Mouse (Mus musculus) thymus, adult 18-20 months (tissue): Measurements from ENCODE around the gene Dleu7.

Source experiments
- DNase-seq, 2 experiments: peaks; one replicate each; pipeline ENCODE4 v3.0.0; 2022; ENCODE audit warnings: mixed read lengths in 2 of 2

Gene Dleu7

DNA sequence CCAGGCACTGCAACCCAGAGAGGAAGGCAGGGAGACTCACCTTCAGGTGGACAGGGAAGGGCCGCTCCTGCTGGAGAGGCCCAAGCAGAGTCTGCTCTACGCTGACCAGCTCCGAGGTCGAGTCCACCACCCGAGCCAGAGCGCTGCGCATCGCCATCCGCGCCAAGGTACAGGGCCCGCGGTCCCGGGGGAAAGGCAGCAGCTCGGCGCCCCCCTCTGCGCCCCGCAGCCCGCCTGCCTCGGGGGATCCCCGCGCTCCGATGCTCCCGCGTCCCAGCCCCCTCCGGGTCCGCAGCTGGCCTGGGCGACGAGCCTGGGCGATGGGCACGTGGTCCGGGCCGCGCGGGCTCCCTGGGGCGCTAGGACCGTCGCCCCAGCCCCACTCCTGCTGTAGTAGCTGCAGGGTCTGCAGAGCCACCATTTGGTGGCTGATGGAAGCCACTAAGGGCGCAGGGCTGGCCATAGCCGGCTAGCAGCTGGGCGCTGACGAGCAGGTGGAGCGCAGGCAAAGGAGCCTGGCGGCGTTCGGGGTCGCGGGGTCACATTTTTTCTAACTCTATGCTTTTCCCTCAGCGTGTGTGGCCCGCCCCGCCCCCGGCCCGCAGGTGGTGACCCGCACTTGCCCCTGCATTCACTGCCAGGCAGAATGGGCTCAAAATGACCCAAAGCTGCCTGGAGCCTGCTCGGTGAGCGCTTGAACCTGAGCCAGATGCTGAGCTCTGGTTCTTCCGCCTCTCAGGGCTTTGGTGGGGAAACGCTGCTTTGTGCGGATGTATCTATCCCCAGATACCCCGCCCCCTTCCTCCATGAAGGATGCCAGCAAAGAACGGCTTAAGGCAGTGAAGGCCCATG is at the start of gene Dleu7, which contains the start of gene Rnaseh2b:
Gene Dleu7 (minus strand): TSS at position 560 of the 852 bp plus-strand sequence.
Gene Rnaseh2b (plus strand): TSS at position 102 of the 852 bp plus-strand sequence.
- DNase-seq = peak; percentile 36 to 51

DNA sequence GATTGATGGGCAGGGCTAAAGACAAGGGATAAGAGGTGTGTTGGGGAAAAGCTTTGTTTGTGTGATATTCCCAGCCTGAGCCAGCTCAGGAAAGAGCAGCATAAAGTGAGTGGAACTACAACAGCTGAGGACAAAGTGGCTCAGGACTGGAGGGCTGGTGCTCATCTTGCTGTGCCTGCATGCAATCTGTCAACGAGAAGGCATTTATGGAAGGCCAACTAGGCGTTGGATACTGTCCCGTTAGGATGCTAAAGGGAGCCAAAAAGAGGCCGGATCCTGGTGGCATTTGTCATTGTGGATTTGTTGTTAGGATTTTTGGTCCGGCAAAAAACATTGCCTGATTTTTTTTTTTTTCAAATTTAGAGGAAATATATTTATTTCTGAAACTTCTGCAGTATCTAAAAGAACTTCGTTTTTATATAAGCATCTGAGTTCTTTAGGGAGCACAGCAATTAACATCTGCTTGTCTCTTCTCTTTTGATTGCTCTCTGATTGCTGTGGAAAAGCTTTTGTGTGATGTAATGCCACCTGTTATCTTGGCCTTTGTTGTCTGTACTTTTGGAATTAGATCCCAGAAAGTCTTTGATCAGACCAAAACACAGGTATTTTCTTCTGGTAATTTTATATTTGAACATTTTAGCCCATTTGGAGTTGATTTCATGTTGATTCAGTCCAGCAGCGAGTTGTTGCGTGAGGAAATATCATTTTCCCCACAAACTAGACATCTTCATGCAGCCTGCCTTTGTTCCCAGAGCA is 49.2 kb upstream of the Dleu7 start:
- no peak for DNase-seq

DNA sequence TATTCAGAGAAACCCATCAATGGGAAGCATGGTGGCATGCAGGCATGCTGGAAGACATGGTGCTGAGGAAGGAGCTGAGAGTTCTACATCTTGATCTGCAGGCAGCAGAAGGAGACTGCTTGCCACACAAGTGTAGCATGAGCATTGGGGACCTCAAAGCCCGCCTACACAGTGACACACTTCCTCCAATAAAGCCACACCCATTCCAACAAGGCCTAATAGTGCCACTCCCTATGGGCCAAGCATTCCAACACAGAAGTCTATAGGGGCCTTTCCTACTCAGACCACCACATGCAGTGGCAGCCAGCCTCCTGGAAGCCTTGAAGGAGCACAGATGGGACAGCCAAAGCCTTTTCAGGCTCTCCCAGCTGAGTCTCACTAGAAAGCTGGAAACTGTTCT is 46.3 kb upstream of the Dleu7 start:
- DNase-seq = no peak

DNA sequence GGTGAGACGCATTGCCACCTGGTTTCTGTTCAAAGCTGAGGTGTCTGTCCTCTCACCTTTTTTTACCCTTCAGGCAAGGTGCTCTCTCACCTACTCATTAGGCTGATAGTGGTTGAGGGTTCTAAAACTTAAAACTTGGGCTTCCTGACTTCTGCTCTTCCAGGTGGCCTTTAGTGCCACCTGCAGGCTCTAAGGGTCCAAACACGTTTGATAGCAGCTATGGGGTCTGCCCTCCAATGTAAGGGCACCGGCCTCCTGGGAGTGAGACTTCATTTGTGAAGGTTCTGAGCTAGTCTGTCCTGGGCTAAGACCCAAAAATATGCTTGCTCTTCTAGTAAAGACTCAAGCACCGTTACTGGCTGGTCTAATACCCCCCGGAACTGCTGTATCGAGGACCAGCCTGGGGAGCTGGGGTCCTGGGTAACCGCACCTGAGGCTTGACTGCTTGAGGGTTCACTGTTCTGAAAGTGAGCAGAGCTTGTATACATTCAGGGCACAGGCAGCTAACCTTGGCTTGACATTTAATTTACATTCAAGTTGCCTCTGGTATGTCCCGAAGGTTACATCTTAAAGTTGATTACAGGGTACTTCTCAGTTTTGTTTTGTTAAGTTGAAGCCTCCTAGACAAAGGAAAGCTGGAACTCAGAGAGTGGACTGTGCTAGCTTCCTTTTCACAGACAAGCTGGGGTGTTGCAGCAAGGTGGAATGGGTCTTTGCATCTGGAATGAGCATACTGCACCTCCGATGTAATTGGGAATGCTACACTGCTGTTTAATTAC is 41.3 kb upstream of the Dleu7 start:
- DNase-seq = no peak

DNA sequence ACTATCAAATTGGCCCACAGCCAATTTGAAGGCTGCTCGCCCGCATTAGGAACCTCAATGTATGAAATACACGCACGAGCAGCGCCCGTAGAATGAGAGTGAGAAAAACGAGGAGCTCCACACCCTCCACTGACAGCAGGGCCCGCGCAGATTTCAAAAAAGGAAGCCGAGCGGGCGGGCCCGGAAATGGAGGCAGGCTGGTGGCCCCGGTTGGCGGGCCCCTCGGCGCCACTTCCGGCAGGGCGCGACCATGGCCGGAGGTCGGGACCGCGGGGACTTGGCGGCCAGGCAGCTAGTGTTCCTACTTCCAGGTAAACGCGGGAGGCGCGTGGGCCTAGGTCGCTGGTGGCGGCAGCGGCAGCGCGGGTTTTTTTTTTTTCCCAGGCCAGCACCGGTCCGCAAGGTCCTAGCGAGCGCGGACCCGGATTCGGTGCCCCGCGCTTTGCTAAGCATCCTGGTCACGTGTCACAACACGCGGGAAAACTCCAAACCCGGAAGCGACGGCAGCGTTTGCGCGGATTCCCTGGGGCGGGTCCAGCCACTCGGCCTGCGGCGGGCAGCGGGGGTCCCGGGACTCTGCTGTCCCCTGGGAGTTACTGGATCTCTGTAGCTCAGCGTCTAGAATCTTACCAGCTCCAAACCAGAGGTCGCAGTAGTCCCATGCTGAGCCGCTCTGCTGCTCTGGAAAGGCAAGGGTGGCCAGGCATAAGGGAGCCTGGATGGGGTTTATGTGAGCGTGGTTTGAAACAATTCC is 39.2 kb upstream of the Dleu7 start:
- peak; percentile 73 to 79 for DNase-seq

DNA sequence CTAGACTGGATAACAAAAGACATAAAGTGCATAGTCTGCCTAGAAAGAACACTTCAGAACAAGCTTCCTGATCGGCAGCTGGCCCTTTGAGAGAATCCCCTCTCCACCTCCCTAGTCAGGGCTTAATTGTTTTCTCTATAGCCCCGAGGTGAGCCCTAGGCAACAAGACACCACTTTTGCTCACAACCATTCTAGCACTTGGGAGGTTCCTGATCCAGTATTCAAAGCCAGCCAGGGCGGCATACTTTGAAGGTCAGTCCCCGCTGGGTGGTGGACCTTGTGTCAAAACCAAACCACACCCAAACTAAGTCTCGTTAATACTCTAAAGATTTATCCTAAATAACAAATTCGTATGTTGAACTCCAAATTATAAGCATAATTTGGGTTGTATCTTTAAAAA is 38.6 kb upstream of the Dleu7 start:
- DNase-seq = no peak

DNA sequence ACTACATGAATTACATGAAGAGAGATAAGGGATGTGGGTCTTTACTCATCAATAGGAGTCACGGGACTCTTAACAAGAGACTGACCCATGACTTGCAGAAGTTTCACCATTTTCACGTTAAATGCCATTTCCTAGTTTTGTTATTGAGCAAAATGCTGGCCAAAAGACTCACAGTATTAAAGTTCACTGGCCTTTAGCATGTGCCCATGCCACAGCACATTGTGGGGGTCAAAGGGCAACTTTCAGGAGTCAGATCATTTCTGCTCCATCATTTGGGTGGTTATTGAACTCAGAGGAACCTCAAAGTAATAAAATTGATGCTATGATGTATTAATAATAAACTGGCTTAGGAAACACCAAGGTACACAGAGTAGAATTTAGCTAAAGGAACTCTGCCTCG is 36.8 kb upstream of the Dleu7 start:
- no peak for DNase-seq

DNA sequence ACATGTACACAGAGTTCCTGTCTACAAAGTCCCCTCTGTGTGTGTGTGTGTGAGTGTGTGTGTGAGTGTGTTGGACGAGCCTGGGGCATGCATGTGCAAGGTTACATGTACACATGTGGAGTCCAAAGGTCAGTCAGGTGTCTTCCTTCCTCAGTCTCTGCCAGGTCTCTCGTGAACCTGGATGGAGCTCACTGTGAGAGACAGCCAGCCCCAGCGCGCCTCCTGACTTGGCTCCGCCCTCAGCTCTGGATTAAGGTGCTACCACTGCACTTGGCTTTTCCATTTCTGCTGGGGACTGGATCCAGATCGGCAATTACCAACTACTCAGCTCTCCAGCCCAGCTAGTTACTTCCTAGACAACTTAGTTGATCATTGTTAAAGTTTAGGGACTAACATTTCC is 35.8 kb upstream of the Dleu7 start:
- DNase-seq = no peak

DNA sequence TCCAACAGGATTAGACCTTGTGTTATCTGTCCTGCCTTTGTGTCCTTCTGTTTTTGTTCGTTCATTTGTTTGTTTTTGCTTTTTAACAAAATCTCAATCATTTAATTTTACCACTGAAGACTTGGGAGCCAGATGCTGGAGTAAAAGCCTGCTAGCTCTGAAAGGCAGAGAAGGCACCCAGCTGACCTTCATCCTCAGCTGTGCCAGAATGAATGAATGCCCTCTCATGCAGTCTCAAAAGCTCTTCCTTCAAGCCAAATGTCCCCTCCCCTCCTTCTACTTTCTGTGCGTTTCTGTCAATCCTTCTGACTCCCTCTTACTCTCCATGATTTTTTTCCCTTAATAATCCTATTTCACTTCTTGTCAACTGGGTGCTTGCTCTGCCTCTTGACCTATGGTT is 34.3 kb upstream of the Dleu7 start:
- DNase-seq = no peak

DNA sequence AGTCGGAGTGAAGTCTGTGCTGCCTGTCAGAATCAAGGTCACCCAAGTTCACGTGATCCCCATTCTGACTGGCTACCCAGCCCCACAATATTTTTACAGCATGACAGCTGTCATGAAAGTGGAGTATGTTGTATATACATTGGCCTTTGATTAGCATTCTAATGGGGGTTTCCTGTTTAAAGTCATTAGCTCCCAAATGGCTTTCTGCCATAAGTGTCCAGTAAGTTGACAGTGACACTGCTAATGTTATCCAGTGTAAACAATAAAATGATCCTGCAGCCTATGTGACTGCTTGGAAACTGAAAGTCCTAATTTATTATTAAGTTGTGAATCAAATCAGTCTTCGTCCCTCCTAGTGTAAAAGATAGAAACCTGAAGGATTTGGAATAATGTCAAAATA is 33.2 kb upstream of the Dleu7 start:
- no peak for DNase-seq

DNA sequence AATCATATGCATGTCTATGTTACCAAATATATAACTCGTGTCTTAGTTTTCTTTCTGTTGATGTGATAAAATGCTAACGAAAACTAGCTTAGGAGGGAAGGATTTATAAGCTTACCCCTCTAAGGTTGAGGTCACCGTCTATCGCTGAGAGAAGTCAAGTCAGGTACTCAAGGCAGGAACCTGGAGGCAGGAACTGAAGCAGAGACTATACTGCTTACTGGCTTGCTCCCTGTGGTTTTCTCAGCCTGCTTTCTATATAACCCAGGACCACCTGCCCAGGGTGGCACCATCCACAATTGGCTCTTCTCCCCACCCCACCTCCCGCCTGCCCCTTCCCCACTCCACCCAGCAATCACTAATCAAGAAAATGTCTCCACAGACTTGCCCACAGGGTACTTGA is 32.1 kb upstream of the Dleu7 start:
- DNase-seq = no peak

DNA sequence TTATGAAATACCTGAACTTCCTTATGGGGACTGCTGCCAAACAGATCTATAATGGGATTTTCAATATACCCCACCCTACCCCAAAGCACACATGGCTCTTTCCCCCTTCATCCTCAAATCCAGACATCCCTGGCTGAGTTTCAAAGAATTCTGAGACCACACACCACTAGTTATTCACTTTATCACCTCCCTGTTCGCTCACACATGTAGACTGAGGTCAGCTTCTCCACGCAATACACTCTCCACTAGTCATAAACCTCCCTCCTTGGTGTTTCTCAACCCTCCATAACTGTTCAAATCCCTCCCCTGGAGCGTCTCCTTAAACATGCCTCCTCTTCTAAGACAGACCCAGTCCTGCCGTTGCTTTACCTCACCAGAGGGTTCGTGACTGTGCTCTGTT is 30.6 kb upstream of the Dleu7 start:
- DNase-seq = no peak

DNA sequence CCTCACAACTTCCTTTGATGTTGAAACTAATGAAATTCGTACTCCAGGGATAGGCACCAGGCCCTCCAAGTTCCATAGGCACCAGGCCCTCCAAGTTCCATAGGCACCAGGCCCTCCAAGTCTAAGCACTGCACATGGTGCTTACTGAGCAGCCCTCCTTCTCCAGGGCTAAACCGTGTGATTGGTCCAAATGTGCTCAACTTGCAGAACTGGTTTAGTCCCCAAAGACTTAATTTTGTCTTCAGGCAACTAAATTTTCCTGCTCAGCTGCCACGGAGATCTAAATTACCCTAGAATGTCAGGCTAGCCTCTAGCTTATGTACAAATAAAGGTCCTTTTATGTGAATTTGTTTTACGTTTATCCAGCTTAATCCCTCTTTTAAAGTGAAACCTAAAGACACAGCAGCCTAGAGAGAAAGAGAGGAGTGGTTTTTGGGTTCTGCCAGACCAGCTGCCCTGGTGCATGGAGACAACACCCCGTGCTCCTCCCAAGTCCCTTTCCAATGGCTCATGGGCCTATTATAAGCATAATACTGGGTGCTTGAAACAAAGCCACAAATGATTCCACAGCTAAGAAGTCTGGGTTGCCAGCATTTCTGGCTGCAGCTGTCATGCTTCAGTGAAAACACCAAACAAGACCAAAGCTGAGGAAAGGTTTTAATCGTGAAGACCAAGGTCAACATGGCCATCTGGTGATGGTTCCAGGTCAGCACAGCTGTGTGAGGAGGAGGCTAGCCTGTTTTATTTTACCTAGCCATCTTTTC is 29.9 kb upstream of the Dleu7 start:
- DNase-seq = no peak

DNA sequence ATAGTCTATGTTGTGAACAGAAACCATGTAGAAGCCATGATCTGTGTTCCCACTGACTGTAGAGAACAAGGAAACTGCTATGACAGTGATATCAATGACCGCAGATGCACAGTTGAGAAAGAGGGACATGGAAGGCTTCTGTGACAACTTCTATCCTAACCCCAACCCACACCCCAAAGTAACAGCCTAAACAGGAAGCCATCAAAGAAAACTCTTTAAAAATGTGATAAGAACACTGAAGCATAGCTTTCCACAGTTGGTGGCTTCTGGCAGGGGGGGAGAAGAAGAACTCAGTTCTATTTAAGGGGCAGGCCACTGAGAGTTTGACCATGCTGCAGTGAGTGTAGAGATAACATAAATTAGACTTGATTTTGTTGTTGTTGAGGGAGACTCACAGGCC is 18.8 kb upstream of the Dleu7 start:
- no peak for DNase-seq

DNA sequence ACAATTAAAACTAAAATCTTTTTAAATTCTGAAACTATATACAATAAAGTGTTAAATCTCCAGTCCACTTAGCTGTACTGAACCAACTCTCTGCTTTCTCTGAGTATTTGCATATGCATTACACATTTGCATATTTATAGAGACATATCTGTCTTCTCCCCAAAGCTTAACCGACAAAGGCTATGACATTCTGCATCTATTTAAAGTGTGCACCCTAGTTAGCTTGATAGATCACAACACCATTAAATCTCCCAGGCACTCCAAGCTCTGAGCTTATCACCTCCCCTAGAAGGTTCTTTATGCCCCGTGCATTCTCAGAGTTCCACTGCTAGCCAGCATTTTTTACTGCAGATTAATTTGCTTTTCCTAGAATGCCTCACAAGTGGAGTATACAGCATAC is 16.2 kb upstream of the Dleu7 start:
- no peak for DNase-seq

DNA sequence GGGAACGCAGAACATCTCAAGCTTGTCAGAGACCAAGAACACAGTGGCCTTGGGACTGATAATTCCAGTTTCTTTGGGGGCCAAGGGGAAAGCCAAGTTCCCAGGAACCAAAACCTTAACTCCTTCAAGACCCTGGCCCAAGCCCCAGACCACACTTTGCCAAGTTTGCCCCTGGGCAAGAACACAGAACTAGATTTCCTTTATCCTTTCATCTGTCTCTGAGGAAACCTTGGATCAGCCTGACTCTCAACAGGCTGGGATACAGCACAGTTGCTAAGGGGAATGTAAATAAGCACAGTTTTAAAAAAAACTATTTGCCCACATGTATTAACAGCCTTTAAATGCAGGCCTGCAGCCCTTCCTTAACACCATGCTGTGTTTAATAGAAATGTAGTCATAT is 14.7 kb upstream of the Dleu7 start:
- no peak for DNase-seq

DNA sequence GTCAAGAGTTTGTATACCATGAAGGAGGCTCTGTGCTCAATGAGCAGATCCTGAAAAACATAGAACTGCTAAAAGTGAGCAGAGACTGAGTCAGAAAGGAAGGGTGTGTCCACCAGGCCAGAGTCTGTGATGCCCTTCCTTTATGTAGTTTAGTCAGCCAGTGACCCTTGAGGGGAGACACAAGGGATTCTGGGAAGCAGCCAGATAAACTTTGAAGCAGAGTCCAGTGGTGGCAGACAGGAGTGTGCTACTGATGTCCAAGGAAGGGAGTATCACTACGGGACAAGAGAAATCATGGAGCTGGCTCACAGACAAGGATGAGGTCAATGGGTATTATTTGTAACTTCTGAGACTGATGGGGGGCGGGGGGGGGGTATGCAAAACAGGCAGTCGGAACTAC is 7.2 kb upstream of the Dleu7 start:
- no peak for DNase-seq

DNA sequence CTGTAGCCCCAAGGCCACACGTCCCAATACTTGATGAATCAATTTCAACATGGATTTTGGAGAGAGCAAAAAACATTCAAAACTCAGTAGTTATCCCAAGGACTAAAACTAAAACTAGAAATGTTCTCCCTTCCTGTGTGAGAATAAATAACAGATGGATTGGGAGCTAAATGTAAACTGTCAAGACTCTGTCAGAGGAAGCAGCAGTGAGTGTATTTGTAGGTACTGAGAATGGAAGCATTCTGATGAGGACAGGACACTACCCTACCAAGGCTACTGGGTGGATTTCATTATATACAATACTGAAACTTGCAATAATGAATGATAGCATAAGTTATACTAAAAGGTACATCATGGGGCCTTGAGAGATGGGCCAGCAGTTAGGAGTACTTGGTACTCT is 6.0 kb upstream of the Dleu7 start:
- DNase-seq = no peak

DNA sequence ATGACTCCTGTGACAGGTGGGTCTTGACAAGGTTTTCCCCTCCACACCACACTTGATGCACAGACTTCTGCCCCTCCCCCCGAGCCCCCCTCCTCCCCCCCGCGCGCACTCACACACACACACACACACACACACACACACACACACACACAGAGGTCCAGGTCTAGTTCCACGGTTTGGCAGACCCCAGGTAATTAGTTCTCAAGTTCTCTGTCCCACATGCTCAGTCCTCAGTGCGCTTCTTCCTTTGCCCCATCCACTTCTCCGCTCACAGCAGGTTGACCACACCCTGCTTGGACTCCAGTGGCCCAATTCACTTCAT is 720 bp downstream of the Dleu7 start:
- DNase-seq = no peak

DNA sequence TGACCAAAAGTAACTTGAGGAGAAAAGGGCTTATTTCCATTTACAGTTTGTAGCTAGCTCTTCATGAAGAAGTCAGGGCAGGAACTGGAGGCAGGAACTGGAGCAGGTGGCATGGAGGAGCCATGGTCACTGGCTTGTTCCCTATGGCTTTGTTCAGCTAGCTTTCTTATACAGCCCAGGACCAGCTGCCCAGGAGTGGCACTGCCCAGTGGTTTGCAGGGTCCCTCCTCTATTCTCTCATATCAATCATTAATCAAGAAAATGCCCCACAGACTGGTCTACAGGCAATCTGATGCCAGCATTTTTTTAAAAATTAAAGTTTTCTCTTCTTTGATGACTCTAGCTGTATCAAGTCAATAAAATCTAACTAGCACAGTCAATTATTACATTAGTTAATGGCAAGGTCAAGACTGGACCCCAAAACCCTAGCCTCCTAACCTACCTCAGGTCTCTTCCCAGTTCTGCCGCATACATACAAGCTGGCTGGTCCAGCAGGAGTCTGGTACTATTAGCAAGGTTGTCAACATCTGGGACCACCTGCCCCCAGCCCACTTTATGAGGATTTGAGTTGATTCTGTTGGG is 1.4 kb downstream of the Dleu7 start:
- no peak for DNase-seq

DNA sequence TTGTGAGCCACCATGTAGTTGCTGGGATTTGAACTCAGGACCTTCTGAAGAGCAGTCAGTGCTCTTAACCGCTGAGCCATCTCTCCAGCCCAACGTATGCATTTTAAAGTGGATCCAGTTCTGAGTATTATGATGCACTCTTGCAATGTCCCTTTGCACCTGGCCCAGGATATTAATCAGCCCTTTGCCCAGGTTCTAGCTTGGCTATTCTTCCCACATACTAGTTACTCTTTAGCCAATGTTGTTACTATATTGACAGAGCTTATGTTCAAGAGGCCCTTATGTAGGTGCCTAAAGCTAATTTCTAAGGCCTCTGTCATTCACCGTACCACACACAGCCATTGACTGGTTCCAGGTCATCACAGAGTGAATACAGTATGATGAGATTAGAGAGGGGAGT is 4.1 kb downstream of the Dleu7 start:
- no peak for DNase-seq

DNA sequence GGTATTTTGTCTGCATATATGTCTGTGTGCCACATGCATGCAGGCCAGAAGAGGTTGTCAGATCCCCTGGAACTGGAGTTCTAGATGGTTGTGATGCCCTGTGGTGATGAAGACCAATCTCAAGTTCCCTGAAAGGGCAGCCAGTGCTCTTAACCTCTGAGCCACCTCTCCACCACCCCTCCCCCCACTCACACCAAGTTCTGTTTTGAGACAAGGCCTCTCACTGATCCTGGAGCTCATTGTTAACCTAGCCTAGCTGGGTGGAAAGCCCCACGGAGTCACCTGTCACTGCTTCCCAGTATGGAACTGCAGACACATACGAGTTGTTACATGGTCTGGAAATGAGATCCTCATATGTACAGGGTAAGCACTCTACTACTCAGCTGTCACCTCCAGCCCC is 9.9 kb downstream of the Dleu7 start:
- no peak for DNase-seq
